Mouse (Mus musculus) thymus, postnatal 0 days (tissue): ENCODE data around the gene Brd9. TPM values are rescaled to one million over a fixed set of nuclear protein-coding genes. Genes with fewer than 3 reads are reported as not detected.
"Not testable (repeated sequence)": the region's sequence is repeated elsewhere in the genome, so short reads cannot be mapped to it uniquely, and the experiment has no call there.

Source experiments
- DNase-seq: peaks from one replicate; pipeline ENCODE4 v3.0.0-alpha.2; 2015; ENCODE audit warnings: low spot score
- microRNA-seq: library from miRNA; unstranded; fragments of <30 nt; microRNA quantifications from one replicate; pipeline ENCODE4, GENCODE M21; 2016; ENCODE audit warnings: borderline number of aligned reads
- polyA plus RNA-seq: library from polyadenylated mRNA; unstranded; fragments of >200 nt; fragmentation: Nextera tagmentation; extraction: Ambion mirVana; gene quantifications from 2 replicates; pipeline ENCODE4 v1.2.1, GENCODE M21; 2015

Brd9 gene
- polyA plus RNA-seq, 1 experiment from 2014 or later: 54.9 TPM

DNA sequence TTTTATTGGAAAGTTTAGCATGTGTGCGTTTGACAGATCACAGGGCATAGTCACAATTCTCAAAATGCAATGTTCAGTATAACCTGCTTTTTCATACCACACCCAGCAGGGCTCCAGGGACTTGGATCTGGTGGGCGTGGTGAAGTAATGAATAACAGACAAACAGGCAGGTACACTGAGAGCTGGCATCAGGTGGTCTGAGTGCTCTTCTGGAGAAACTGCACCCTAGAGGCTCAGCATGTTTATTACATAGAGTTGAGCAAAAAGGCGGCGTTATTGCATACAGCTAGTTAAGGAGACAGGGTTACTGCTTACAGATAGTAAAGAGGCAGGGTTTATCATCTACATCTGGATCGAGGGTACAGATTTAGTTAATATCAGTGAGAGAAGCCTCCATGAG, 52.7 kb downstream of the Brd9 start:
- DNase-seq: no peak

GRCm38 (mm10) chr13:73990761-73991160, 53.1 kb downstream of the Brd9 start:
- DNase-seq: no peak

DNA sequence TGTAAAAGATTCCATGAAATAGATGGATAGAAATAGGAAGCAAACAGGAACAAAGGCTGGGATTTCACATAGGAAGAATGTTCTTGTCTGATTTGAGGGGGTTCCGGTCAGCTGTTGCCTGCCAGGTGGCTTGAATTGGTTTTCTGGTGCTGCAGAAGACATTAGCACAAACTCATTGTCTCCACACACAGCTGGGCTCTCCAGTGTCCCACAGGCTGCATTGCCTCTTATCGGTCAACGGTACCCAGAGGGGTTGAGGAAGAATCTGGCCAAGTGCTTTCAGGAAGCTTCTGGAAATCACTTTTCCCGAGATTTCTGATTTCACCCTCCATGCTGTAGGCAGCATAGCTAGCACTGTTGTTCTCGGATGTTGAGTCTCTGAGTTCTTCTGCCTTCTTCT, 53.7 kb downstream of the Brd9 start:
- DNase-seq: no peak

- DNase-seq: no peak
Measured at GRCm38 (mm10) chr13:73996456-73996855, 58.8 kb downstream of the Brd9 start.

DNA sequence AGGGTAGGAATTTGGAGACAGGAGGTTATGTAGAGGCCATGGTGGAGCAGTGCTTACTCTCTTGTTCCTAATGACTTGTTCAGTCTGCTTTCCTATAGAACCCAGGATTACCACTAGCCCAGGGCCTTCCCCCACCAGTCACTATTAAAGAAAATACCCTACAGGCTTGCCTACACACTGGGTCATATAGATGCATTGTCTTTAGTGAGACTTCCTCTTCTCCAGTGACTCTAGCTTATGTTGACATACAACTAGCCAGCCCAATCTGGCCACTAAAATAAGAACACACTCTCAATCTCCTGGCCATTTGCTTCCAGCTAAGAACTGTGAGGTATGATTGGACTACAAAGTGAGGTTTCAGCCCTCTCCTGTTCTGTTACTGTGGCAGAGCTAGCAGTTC, 62.9 kb downstream of the Brd9 start:
- DNase-seq: no peak

DNA sequence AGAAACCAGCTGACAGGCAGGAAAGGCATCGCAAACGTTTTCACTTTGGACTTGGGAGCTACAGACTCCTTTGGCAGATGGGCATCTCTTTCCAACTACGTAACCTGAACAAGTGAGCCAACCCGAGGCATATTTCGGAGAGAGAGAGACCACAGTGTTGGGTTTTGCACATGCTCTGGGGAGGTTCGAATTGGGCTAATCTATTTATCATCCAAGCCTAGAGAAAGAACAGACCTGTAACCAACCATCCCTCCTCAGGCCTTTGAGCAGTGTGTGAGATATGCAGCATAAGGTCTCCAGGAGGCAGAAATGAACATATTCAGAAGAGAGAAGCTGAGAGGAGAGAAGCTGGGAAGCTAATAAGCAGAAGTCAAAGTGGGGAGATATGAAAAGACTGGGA, 63.4 kb downstream of the Brd9 start:
- no peak for DNase-seq

GRCm38 (mm10) chr13:74001492-74001891, 63.9 kb downstream of the Brd9 start:
- DNase-seq: no peak

DNA sequence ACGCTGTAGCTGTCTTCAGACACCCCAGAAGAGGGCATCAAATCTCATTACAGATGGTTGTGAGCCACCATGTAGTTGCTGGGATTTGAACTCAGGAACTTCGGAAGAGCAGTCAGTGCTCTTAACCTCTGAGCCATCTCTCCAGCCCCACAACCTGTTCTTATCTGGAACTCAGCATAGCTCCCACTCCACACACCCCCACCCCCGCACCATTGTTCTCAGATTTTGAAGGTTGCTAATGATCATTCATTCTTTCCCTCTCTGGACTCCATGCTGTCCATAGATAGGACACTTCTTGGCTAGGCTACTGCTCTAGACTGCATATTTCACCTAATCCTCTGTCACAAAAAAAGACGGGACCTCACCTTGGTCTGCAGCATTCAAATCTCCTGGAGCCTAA, 69.3 kb downstream of the Brd9 start:
- DNase-seq: not testable (repeated sequence)

- DNase-seq: not testable (repeated sequence)
Measured at GRCm38 (mm10) chr13:74008216-74008615, 70.6 kb downstream of the Brd9 start.

GRCm38 (mm10) chr13:74008948-74009718, 71.5 kb downstream of the Brd9 start, which contains the start of gene Tppp:
Tppp (plus strand) TSS chr13:74009407.
- peak; percentile 90 for DNase-seq

DNA sequence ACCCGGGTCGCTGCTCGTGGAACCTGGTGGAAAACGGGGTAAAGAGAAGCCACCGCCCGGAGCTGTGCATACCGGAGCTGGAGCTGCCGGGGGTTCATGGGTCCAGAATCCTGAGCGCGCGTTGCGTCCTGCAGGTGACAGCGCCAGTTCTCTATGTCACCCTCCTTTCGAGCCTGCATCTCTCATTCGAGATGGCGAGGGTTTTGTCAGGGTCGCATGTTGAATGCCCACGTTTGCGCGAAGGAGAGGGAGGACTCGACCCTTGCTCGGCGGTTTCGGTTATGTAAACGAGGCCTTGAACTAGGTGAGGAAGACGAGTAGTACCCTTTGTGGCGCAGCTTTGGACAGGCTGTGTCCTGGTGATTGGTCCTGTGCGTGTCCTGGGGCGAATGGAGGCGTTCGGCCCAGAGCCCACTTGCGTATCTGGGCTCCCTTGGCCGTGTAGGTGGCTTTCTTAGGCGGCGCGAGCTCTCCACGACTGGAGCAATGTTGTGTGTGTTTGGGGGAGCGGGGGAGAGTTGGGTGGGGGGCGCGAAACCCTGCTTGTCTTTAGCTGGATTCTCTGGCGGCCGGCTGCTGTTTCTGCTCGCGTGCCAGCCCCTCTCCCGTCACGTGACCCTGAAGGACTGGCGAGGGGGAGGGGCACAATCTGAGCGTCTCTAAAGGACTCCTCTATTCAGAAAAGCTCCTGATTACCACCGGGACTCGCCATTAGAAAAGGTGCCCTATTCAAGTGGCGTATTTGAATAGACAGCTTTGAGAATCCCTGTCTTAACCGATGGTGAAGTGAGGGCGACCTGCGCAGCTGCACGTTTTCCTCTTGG, 72.4 kb downstream of the Brd9 start:
- DNase-seq: peak; percentile 35

Small RNAs within 50 kb of the gene (microRNA-seq; reads per million reads assigned to microRNA genes)
- gene Gm25197: not detected

Other genes with a start within 250 kb of the Brd9 start
- gene Slc6a19, start 232.9 kb upstream of the Brd9 start, polyA plus RNA-seq: 17.6 and 21.2 TPM in 2 replicates
- gene Slc12a7, start 204.7 kb upstream of the Brd9 start, polyA plus RNA-seq: 27.7 and 33.8 TPM in 2 replicates
- gene Nkd2, start 90.2 kb upstream of the Brd9 start, polyA plus RNA-seq: 0.78 and 0.96 TPM in 2 replicates
- gene Trip13, start within 50 bp of the Brd9 start, polyA plus RNA-seq: 32.1 and 33.6 TPM in 2 replicates
- gene Zdhhc11, start 26.0 kb downstream of the Brd9 start, polyA plus RNA-seq: not detected in 2 replicates
- gene Tppp, start 71.6 kb downstream of the Brd9 start, polyA plus RNA-seq: 1.9 and 2.0 TPM in 2 replicates
- 15.7 and 16.7 TPM in 2 replicates for gene Cep72, start 124.5 kb downstream of the Brd9 start, polyA plus RNA-seq
- 0.03 and 0.05 TPM in 2 replicates for gene Slc9a3, start 183.6 kb downstream of the Brd9 start, polyA plus RNA-seq